8 mouse cellular contexts compared by ENCODE assay signal in the genomic region with DNA sequence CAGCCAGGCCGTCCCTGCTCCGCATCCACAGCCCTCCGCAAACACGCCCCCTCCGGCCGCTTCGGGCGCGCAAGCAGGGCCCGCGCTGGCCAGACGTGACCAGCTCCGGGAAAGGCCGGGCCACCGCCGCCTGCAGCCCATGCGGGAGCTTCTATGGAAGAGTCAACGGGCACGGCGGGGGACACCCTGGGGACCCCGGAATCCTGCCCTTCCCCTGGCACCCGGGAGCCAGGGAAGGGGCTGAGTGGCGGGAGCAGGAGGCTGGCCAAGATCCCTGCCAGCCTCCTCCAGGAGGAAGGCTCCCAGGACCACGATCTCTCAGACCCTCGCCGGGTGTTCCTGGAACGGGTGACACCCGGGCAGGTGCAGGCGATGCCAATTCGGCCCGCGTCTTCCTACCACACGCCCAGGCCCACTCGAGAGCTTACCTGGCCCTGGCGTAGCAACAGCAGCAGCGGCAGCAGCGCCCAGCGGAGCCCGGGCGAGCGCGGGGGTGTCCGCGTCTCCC. TPM values are rescaled to one million over a fixed set of nuclear protein-coding genes. Genes with fewer than 3 reads are reported as not detected.
DNase-seq lines count a peak whose midpoint lies in the region; ATAC-seq and TF ChIP-seq lines count a peak whose summit lies in the region.

No protein-coding gene starts in this region.

- H3K9ac ChIP-seq in neural tube, embryonic 13.5 days: peak overlapping the region; percentile 95

- peaks cover 11% of the 10 kb centered on the region for H3K79me3 ChIP-seq in C2C12 (ENCODE audit: low read depth)

- DNase-seq in R1 (ENCODE audit: low read depth, low spot score): peak; percentile 58
- peak; percentile 79 for DNase-seq in embryo, embryonic 10 days (ENCODE audit: low spot score)
- DNase-seq in kidney, adult 18-20 months: peak; percentile 76
- DNase-seq in lung, adult 18-20 months: peak; percentile 57 to 68
- DNase-seq in urinary bladder, postnatal 14 days (ENCODE audit: low spot score): peak; percentile 53

- H3K4me1 ChIP-seq in neural tube, embryonic 13.5 days (replicated peaks): peaks cover 19% of the 10 kb centered on the region

- H3K4me2 ChIP-seq in neural tube, embryonic 13.5 days: peak overlapping the region; percentile 88

- H3ac ChIP-seq in C2C12 (ENCODE audit: control insufficient read depth, insufficient read length, low read depth): peak overlapping the region; percentile 96

- no peaks in the 10 kb centered on the region for H3K36me3 ChIP-seq in C2C12 (ENCODE audit: control insufficient read depth, insufficient read depth)
- H3K36me3 ChIP-seq in neural tube, embryonic 13.5 days: no peaks in the 10 kb centered on the region

- H3K79me2 ChIP-seq in C2C12 (ENCODE audit: control insufficient read depth, insufficient read depth): peaks cover 47% of the 10 kb centered on the region

- H3K9me3 ChIP-seq in neural tube, embryonic 13.5 days: no peaks in the 10 kb centered on the region

- WGBS in neural tube, embryonic 13.5 days: under 1% methylated on average over 39 of the region's 44 CpGs

- peak; percentile 24 for TF ChIP-seq CTCF in C2C12 (IDR thresholded peaks at IDR 0.05; ENCODE audit: control insufficient read depth, insufficient read depth, insufficient read length)

- H3K27me3 ChIP-seq in C2C12 (ENCODE audit: control insufficient read depth, insufficient read depth, insufficient read length): no peaks in the 10 kb centered on the region
- H3K27me3 ChIP-seq in neural tube, embryonic 13.5 days: peaks cover 4% of the 10 kb centered on the region; the same call in 1 of the 2 replicates

- peak overlapping the region; percentile 93 for H3K27ac ChIP-seq in neural tube, embryonic 13.5 days (replicated peaks)

- ATAC-seq in granulocyte monocyte progenitor cell, adult 5-6 weeks (replicated peaks; ENCODE audit: poor library complexity, severe bottlenecking): 0 out of 2 replicates have a peak, but pooled peaks have one; percentile 7
- ATAC-seq in neural tube, embryonic 13.5 days (ENCODE audit: low read depth): peak; percentile 66

- H3K4me3 ChIP-seq in C2C12 (ENCODE audit: insufficient read depth, poor library complexity, severe bottlenecking): peak overlapping the region; percentile 79
- peak overlapping the region; percentile 90 for H3K4me3 ChIP-seq in neural tube, embryonic 13.5 days

TF ChIP-seq in C2C12, 6 proteins besides CTCF, POLR2A, EP300 and RAD21:
- TF ChIP-seq MYOD1 (IDR thresholded peaks at IDR 0.05; ENCODE audit: control insufficient read depth, insufficient read length, low read depth): no peak
- no peak for TF ChIP-seq MYOG (IDR thresholded peaks at IDR 0.05; ENCODE audit: control insufficient read depth, extremely low read depth, insufficient read length)
- no peak for TF ChIP-seq CEBPB (IDR thresholded peaks at IDR 0.05; ENCODE audit: low read depth)
- TF ChIP-seq MAX (IDR thresholded peaks at IDR 0.05): no peak
- no peak for TF ChIP-seq USF1 (IDR thresholded peaks at IDR 0.05; ENCODE audit: low read depth)
- no peak for TF ChIP-seq FOSL1 (IDR thresholded peaks at IDR 0.05; ENCODE audit: insufficient read depth, low read length, poor library complexity, severe bottlenecking)
TF ChIP-seq in C2C12: peak in this region for 0.

RNA-seq across cellular contexts. Expression of a gene that starts 0.7 kb away (rescaled TPM):
- polyA plus RNA-seq in C2C12 (2012; fragmentation: generic; extraction: Trizol): 1.1 TPM
- total RNA-seq in granulocyte monocyte progenitor cell, adult 5-6 weeks (2014; fragmentation: Nextera tagmentation): 14.5 and 15.0 TPM in 2 replicates
- 13.3 and 15.9 TPM in 2 replicates for total RNA-seq in granulocyte monocyte progenitor cell, adult 5-6 weeks (2017)
- polyA plus RNA-seq in neural tube, embryonic 13.5 days (2015; fragmentation: Nextera tagmentation; extraction: Ambion mirVana): 4.2 and 4.4 TPM in 2 replicates

Comparison
In these comparisons a context has a peak if more than half of its experiments do, and no peak if none do; other contexts are left out.
1. Peak in every context shown above with its lines: DNase-seq, ATAC-seq, H3K4me3 ChIP-seq and H3K27ac ChIP-seq.